Comparison of ENCODE assay signal across 7 mouse cellular contexts in genomic region chr9:42673385-42674016, GRCm38 (mm10).
DNase-seq lines count a peak whose midpoint lies in the region; ATAC-seq and TF ChIP-seq lines count a peak whose summit lies in the region.

No protein-coding gene starts in this region.

- 0 out of 2 replicates have a peak, but pooled peaks cover 7% of the 10 kb centered on the region for H3K4me1 ChIP-seq in embryonic facial prominence, embryonic 14.5 days (ENCODE audit: control insufficient read depth, insufficient read depth, low read length)
- peaks cover 15% of the 10 kb centered on the region; the same call in 1 of the 2 replicates for H3K4me1 ChIP-seq in intestine, embryonic 15.5 days (replicated peaks)
- H3K4me1 ChIP-seq in liver, embryonic 14.5 days (replicated peaks; ENCODE audit: control insufficient read depth in 2 of 2, insufficient read depth in 2 of 2, low read length in 1 of 2): peaks cover 0 to 3% of the 10 kb centered on the region in 2 experiments; a peak in 2 of 4 replicates
- peaks cover 13% of the 10 kb centered on the region for H3K4me1 ChIP-seq in neural tube, embryonic 11.5 days (ENCODE audit: control insufficient read depth, insufficient read depth, low read length)

- no peaks in the 10 kb centered on the region for H3K36me3 ChIP-seq in embryonic facial prominence, embryonic 14.5 days (ENCODE audit: control insufficient read depth, insufficient read depth, low read length)
- H3K36me3 ChIP-seq in intestine, embryonic 15.5 days: no peaks in the 10 kb centered on the region
- H3K36me3 ChIP-seq in liver, embryonic 14.5 days (replicated peaks; ENCODE audit: control insufficient read depth, insufficient read depth, low read depth): no peaks in the 10 kb centered on the region
- H3K36me3 ChIP-seq in neural tube, embryonic 11.5 days (ENCODE audit: control insufficient read depth, insufficient read depth, low read length): no peaks in the 10 kb centered on the region

- no peaks in the 10 kb centered on the region for H3K9me3 ChIP-seq in embryonic facial prominence, embryonic 14.5 days (ENCODE audit: control insufficient read depth, low read length)
- no peaks in the 10 kb centered on the region for H3K9me3 ChIP-seq in intestine, embryonic 15.5 days
- H3K9me3 ChIP-seq in liver, embryonic 14.5 days (ENCODE audit: control insufficient read depth, low read length): no peaks in the 10 kb centered on the region
- H3K9me3 ChIP-seq in neural tube, embryonic 11.5 days (ENCODE audit: control insufficient read depth, low read length): no peaks in the 10 kb centered on the region

- H3K27me3 ChIP-seq in embryonic facial prominence, embryonic 14.5 days (replicated peaks; ENCODE audit: control insufficient read depth, insufficient read depth, low read length): no peaks in the 10 kb centered on the region
- H3K27me3 ChIP-seq in intestine, embryonic 15.5 days (replicated peaks): no peaks in the 10 kb centered on the region
- H3K27me3 ChIP-seq in liver, embryonic 14.5 days (ENCODE audit: control insufficient read depth, insufficient read depth, low read length): no peaks in the 10 kb centered on the region
- no peaks in the 10 kb centered on the region for H3K27me3 ChIP-seq in neural tube, embryonic 11.5 days (ENCODE audit: control insufficient read depth, insufficient read depth, low read length)

- TF ChIP-seq CTCF in liver, embryonic 14.5 days (IDR thresholded peaks at IDR 0.05; ENCODE audit: low read depth): no peak

- no peak overlapping the region for H3K9ac ChIP-seq in embryonic facial prominence, embryonic 14.5 days (ENCODE audit: low read depth, low read length)
- no peak overlapping the region for H3K9ac ChIP-seq in intestine, embryonic 15.5 days
- H3K9ac ChIP-seq in liver, embryonic 14.5 days (replicated peaks): no peak overlapping the region
- 0 out of 2 replicates have a peak overlapping the region, but pooled peaks have one; percentile 23 for H3K9ac ChIP-seq in neural tube, embryonic 11.5 days (ENCODE audit: low read length)

- intact Hi-C loops in left cerebral cortex, postnatal 25 days (cut with DNase I): no loop called here

- peak; percentile 83 for DNase-seq in embryonic facial prominence, embryonic 14.5 days (ENCODE audit: low spot score)
- no peak for DNase-seq in liver, embryonic 14.5 days (ENCODE audit: low read depth in 3 of 3, low spot score in 3 of 3)
- no peak for DNase-seq in neural tube, embryonic 11.5 days (ENCODE audit: low spot score)
- DNase-seq in left cerebral cortex, postnatal 25 days (ENCODE audit: low spot score in 2 of 2): no peak
- no peak for DNase-seq in cerebellum, adult 9-11 months
- no peak for DNase-seq in layer of hippocampus, postnatal 10 days (ENCODE audit: low spot score in 2 of 2)

- no peak for TF ChIP-seq EP300 in liver, embryonic 14.5 days (IDR thresholded peaks at IDR 0.05; ENCODE audit: low read depth)

- ATAC-seq in embryonic facial prominence, embryonic 14.5 days (ENCODE audit: low read depth): peak; percentile 79
- peak; percentile 95 for ATAC-seq in intestine, embryonic 15.5 days
- ATAC-seq in liver, embryonic 14.5 days (ENCODE audit: insufficient read depth): no peak
- ATAC-seq in neural tube, embryonic 11.5 days (ENCODE audit: insufficient read depth, low FRiP score, low TSS enrichment): no peak

- WGBS in embryonic facial prominence, embryonic 14.5 days: 53% methylated on average over 12 of the region's 12 CpGs
- WGBS in intestine, embryonic 15.5 days: 30% methylated on average over 12 of the region's 12 CpGs
- WGBS in liver, embryonic 14.5 days (ENCODE audit: insufficient replicate concordance): 13% methylated on average over 12 of the region's 12 CpGs
- WGBS in neural tube, embryonic 11.5 days: 27% methylated on average over 12 of the region's 12 CpGs

- H3K4me2 ChIP-seq in embryonic facial prominence, embryonic 14.5 days (ENCODE audit: low read depth, low read length): no peak overlapping the region
- peak overlapping the region; percentile 47 for H3K4me2 ChIP-seq in intestine, embryonic 15.5 days (replicated peaks)
- H3K4me2 ChIP-seq in liver, embryonic 14.5 days (ENCODE audit: low read depth): peak overlapping the region; percentile 18; the same call in 1 of the 2 replicates
- H3K4me2 ChIP-seq in neural tube, embryonic 11.5 days (ENCODE audit: low read depth): no peak overlapping the region

- peak overlapping the region; percentile 62; the same call in 1 of the 2 replicates for H3K27ac ChIP-seq in embryonic facial prominence, embryonic 14.5 days (replicated peaks; ENCODE audit: low read depth, low read length)
- H3K27ac ChIP-seq in intestine, embryonic 15.5 days: peak overlapping the region; percentile 90
- H3K27ac ChIP-seq in liver, embryonic 14.5 days: no peak overlapping the region
- H3K27ac ChIP-seq in neural tube, embryonic 11.5 days (ENCODE audit: low read depth, low read length): peak overlapping the region; percentile 73

- H3K4me3 ChIP-seq in embryonic facial prominence, embryonic 14.5 days (ENCODE audit: low read depth, low read length): no peak overlapping the region
- H3K4me3 ChIP-seq in intestine, embryonic 15.5 days (replicated peaks): no peak overlapping the region
- no peak overlapping the region for H3K4me3 ChIP-seq in liver, embryonic 14.5 days (ENCODE audit: insufficient read depth in 1 of 2, low read depth in 2 of 2, low read length in 2 of 2)
- H3K4me3 ChIP-seq in neural tube, embryonic 11.5 days (ENCODE audit: low read depth, low read length): no peak overlapping the region

Comparison
In these comparisons a context has a peak if more than half of its experiments do, and no peak if none do; other contexts are left out.
1. ATAC-seq: peak in embryonic facial prominence, embryonic 14.5 days (single experiment) and intestine, embryonic 15.5 days (single experiment); none in liver, embryonic 14.5 days (single experiment) and neural tube, embryonic 11.5 days (single experiment).
2. H3K4me2 ChIP-seq: peak in intestine, embryonic 15.5 days (single experiment) and liver, embryonic 14.5 days (single experiment); none in embryonic facial prominence, embryonic 14.5 days (single experiment) and neural tube, embryonic 11.5 days (single experiment).